Mouse (Mus musculus) bone marrow, adult 2 months (tissue): Measurements from ENCODE around the gene Chn2.

Source experiments
- CTCF ChIP-seq: fragments of 200-500 bp; IDR thresholded peaks from 2 replicates; pipeline ENCODE4 v1.5.1; 2011; ENCODE audit warnings: low read length, control low read depth; ENCODE audit not compliant: control insufficient read depth, insufficient read depth
- POLR2A ChIP-seq: fragments of 200-500 bp; IDR thresholded peaks from 2 replicates; pipeline ENCODE4 v1.6.1; 2011; ENCODE audit warnings: low read depth, mild to moderate bottlenecking, control low read depth, low read length, borderline replicate concordance; ENCODE audit not compliant: control insufficient read depth

DNA sequence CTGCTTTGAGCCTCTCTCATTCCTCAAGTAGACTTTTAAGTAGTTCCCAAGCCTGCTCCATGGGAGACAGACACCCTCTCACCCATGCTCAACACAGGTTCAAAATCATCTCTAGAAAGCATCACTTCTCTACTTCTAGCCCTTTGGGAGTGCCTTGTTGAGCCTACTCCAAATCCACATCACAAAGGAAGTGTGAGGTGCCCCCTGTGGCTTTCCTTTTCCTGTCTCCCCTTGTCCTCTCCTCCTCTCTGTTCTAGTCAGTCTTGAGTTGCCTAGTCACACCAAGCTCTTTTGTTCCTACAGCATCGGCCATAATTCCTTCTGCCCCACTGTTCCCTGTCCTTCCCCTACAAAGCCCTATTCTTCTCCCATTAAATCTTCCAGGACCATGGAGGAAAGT is 243.9 kb downstream of the Chn2 start:
- TF ChIP-seq CTCF (no peak), POLR2A (no peak)
